Mouse (Mus musculus): Measurements from ENCODE around the gene Gm27029. TPM values are rescaled to one million over a fixed set of nuclear protein-coding genes. Genes with fewer than 3 reads are reported as not detected.

Gene Gm27029
- polyA plus RNA-seq, 1 experiment from 2014 or later: 7.2 TPM

DNA sequence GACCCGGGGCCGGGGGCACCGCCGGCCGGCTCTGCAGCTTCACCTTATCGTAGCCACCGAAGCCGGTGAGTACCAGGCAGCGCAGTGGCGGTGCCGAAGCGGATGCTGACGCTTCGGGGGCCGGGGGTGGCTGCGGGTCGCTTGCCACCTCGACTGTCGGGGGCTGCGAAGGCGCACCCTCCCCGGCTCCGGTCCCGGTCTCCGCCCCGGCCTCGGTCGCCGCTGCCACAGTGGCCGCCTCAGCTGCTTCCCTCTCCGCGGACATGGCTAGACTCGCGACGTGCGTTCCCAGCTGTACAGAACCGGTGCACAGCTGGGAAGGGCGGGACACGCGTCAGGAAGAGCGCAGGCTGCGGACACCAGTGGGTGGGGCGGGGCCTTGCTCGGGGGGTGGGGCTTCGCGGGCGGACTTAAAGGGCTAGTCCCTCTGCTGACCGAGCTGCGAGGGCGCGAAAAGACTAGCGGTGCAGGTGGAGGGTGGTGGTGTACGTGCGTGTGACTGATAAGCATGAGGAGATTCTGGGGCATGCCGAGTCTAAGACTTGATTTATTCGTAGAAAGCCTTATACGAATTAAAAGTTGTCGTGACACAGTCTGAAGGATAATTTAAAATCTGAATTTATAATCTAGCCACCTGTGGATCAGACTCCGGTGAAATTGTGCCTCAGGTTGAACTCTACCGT is 41.4 kb upstream of the Gm27029 start, which contains the start of gene Vat1:
Vat1 (minus strand) TSS at position 362 of the 683 bp plus-strand sequence.
- Histone ChIP-seq H3K27ac (replicated peaks) (peak within 1 kb of the TSS; percentile 96), H3K9me3 (no peaks in the 10 kb centered on the region), H3K36me3 (peaks cover 15% of the 10 kb centered on the region), H3K4me2 (peak within 1 kb of the TSS; percentile 81), H3K9ac (peak within 1 kb of the TSS; percentile 96), H3K27me3 (no peaks in the 10 kb centered on the region), H3K4me1 (replicated peaks) (peaks cover 65% of the 10 kb centered on the region), H3K4me3 (peak within 1 kb of the TSS; percentile 95)
- WGBS: under 1% methylated on average over 60 of the region's 60 CpGs
- ATAC-seq (ENCODE audit: low FRiP score, low read depth): peak; percentile 75

DNA sequence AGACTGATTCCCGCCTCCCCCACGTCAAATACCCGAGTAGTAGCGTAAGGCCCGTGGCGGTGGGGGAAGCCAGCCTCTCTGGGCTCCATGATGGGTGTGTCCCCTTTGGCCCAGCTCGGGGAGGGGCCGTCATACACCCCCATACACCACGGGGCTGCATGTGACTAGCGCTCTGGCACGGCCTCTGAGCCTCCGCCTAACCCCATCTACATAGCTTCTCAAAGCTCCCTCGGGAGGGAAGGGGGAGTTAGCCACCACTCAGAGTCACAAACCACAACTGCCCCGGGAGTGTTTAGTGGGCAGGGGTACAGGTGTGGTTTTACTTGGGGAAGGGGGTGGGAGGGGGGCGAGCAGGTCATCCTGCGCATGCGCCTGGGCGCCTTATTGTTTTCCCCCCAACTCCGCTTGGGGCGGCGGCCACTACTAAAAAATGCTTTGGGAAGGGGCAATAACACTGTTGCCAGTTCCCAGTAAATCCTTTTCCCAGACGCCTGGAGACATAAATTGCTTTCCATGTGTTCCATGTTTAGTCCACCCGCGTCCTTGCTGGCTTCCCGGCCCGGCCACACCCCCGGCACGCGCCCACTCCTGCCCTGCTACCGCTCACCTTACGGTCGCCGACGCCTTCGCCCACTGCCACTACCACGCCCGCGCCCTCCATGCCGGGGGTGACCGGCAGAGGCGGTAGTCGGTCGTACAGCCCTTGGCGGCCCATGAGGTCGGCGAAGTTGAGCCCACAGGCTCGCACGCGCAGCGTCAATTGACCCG is 40.7 kb upstream of the Gm27029 start:
- Histone ChIP-seq H3K4me2 (peak overlapping the region; percentile 71), H3K9ac (peak overlapping the region; percentile 96), H3K27ac (replicated peaks) (peak overlapping the region; percentile 96), H3K9me3 (no peaks in the 10 kb centered on the region), H3K4me3 (peak overlapping the region; percentile 95), H3K4me1 (replicated peaks) (peaks cover 62% of the 10 kb centered on the region), H3K27me3 (no peaks in the 10 kb centered on the region), H3K36me3 (peaks cover 21% of the 10 kb centered on the region)
- WGBS: under 1% methylated on average over 51 of the region's 51 CpGs
- ATAC-seq (ENCODE audit: low FRiP score, low read depth): peak; percentile 43

DNA sequence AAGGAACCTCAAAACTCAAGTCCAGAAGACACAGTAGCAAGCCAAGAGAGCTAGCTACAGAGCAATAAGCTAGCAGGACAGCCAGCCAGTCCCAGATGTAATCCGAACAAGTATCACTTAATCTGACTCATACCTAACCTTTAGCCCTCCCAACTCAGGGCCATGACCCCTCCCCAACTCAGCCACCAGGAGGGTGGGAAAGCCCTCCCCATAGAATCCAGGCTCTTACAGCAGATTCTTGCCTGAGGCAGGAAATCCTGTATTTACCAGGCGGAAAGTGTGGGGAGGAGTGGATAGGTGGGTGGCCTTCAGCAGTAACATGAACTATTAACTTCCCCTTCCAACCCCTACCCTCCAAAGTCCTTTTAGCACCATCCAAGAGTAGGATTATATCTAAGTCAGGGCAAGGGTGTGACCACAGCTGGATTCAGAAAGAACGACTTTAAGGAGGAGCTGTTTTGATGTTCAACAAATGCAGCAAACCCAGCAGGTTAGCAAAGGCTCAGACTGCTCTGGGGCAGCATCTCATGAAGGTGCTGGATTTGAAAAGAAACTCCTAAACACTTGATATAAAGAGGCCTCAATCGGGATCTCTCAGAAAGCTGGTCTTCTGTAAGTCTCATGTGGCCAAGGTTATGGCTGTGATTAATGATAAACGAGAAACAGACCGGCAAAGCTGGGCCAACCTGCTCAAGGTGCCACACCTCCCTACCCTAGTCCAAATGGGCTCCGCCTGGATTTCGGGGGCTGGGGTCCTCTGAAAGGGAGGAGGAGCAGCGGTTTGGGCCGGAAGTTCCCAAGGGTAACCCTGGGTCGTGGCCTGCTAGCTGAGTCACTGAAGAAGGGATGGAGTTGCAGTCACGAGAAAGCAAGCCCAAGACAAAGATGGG is 39.9 kb upstream of the Gm27029 start, which contains the start of gene Rnd2:
Rnd2 (plus strand) TSS at position 789 of the 890 bp plus-strand sequence.
- WGBS: 10% methylated on average over 12 of the region's 12 CpGs
- peak within 1 kb of the TSS; percentile 96 for H3K9ac ChIP-seq
- H3K9me3 ChIP-seq: no peaks in the 10 kb centered on the region
- peak; percentile 1; the same call in 1 of the 2 replicates for ATAC-seq (ENCODE audit: low FRiP score, low read depth)
- H3K4me1 ChIP-seq (replicated peaks): peaks cover 56% of the 10 kb centered on the region
- H3K27ac ChIP-seq (replicated peaks): peak within 1 kb of the TSS; percentile 96
- peaks cover 30% of the 10 kb centered on the region for H3K36me3 ChIP-seq
- H3K4me3 ChIP-seq: peak within 1 kb of the TSS; percentile 95
- no peaks in the 10 kb centered on the region for H3K27me3 ChIP-seq
- H3K4me2 ChIP-seq: peak within 1 kb of the TSS; percentile 71

DNA sequence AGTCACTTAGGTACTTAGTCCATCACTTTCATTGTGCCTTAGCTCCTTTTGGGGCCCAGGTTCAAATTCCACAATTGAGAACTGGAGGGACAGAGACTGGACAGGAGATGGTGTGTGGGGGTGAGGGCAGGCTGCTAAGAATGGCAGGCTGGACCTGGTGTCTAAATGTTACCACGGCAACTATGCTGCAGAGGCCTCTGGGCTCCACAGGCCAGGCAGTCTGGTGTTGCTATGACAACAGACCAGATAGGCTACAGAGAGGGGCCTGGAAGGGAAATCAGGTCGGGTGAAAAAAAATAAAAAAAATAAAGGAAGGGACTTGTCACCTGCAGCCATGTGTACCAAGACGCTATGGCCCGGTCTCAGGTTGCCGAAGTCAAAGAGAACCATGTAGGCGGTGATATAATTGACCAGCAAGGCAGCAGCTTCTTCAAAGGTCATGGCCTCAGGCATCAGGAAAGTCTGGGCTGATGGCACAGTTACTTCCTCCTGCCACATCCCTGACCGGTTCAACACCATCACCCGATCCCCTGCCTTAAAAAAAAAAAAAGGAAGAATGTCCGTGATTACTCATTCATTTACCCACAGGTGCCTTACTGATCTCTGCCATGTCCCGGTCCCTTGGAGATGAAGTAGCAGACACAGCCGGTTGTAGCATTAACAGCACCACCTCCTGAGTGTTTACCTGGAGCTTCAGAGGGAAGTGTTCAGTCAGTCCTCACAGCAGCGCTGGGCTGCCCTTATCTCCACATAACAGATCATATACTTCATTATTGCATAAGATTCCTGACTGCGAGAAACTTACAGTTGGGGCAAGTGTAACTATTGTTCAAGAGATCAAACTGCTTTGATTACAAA is 38.2 kb upstream of the Gm27029 start:
- 24% methylated on average over 13 of the region's 13 CpGs for WGBS
- Histone ChIP-seq H3K4me2 (peak overlapping the region; percentile 71), H3K27ac (replicated peaks) (no peak overlapping the region; the same call in 1 of the 2 replicates), H3K36me3 (peaks cover 45% of the 10 kb centered on the region), H3K4me1 (replicated peaks) (peaks cover 47% of the 10 kb centered on the region), H3K4me3 (peak overlapping the region; percentile 95; the same call in 1 of the 2 replicates), H3K27me3 (no peaks in the 10 kb centered on the region), H3K9me3 (no peaks in the 10 kb centered on the region), H3K9ac (no peak overlapping the region)
- peak; percentile 37; the same call in 1 of the 2 replicates for ATAC-seq (ENCODE audit: low FRiP score, low read depth)

DNA sequence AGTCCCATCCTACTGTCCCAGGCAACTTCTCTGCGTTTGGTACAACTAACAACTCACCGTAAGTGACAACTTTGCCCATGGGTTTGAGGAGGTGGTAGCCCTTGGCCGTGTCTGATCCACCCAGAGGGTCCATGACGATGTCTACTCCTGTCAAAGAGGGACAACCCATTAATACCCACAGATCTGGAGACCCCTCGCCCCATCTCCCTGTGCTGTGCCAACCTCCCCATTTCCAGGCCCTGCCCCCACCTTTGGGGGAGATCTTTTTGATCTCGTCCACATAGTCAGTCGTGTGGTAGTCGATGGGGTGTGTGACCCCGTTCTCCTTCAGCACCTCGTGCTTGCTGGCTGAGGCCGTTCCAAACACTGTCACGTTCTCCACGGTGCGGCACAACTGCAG is 37.5 kb upstream of the Gm27029 start:
- H3K9me3 ChIP-seq: no peaks in the 10 kb centered on the region
- peaks cover 51% of the 10 kb centered on the region for H3K36me3 ChIP-seq
- WGBS: 56% methylated on average over 14 of the region's 14 CpGs
- peak overlapping the region; percentile 71 for H3K4me2 ChIP-seq
- no peak for ATAC-seq (ENCODE audit: low FRiP score, low read depth)
- H3K27me3 ChIP-seq: no peaks in the 10 kb centered on the region
- no peak overlapping the region for H3K9ac ChIP-seq
- peaks cover 41% of the 10 kb centered on the region for H3K4me1 ChIP-seq (replicated peaks)
- H3K4me3 ChIP-seq: no peak overlapping the region
- no peak overlapping the region; the same call in 1 of the 2 replicates for H3K27ac ChIP-seq (replicated peaks)

DNA sequence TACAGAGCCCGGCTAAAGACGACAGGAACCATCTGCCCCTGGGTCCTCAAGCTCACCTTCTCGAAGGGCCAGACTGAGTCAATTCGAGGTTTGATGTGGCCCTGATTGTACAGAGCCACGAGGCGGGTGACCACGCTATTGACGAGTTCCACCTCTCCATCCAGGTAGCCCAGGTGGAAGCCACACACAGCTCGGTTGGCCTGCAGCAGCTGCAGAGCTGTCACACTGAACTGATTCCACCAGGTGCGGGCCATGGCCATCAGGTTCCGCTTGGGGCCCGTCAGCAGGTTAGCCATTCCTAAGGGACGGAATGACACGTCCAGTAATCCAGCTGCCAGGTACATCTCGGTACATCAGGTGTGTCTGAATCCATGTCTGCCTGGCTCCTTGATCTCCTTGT is 35.7 kb upstream of the Gm27029 start:
- H3K27me3 ChIP-seq: no peaks in the 10 kb centered on the region
- no peaks in the 10 kb centered on the region for H3K9me3 ChIP-seq
- no peak overlapping the region for H3K4me2 ChIP-seq
- no peak for ATAC-seq (ENCODE audit: low FRiP score, low read depth)
- peaks cover 58% of the 10 kb centered on the region for H3K36me3 ChIP-seq
- 92% methylated on average over 15 of the region's 15 CpGs for WGBS
- no peak overlapping the region for H3K27ac ChIP-seq (replicated peaks)
- H3K4me1 ChIP-seq (replicated peaks): peaks cover 31% of the 10 kb centered on the region
- H3K4me3 ChIP-seq: no peak overlapping the region
- no peak overlapping the region for H3K9ac ChIP-seq

DNA sequence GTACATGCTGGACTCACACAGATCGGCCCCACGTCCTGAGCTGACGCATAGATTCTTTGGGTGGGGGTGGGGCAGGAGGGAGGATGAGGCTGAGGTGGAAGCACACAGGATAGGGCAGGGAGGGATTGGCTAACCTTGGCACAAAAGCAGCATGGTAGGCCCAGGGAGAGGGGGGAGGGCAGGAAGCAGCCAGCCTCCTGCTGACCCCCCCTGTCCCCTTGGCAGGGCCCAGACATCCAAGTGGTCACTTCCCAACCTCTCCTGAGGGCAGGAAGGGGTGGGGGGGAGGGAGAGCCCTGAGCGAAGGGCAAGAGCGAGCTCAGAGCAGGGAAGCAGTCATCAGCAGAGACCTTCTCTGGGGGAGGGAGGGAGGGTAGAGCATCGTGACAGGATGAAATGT is 35.1 kb upstream of the Gm27029 start:
- Histone ChIP-seq H3K9ac (no peak overlapping the region), H3K4me3 (no peak overlapping the region), H3K4me1 (replicated peaks) (peaks cover 28% of the 10 kb centered on the region), H3K27me3 (no peaks in the 10 kb centered on the region), H3K36me3 (peaks cover 58% of the 10 kb centered on the region), H3K4me2 (no peak overlapping the region), H3K9me3 (no peaks in the 10 kb centered on the region), H3K27ac (replicated peaks) (no peak overlapping the region)
- ATAC-seq (ENCODE audit: low FRiP score, low read depth): no peak
- WGBS: 44% methylated on average over 4 of the region's 6 CpGs

DNA sequence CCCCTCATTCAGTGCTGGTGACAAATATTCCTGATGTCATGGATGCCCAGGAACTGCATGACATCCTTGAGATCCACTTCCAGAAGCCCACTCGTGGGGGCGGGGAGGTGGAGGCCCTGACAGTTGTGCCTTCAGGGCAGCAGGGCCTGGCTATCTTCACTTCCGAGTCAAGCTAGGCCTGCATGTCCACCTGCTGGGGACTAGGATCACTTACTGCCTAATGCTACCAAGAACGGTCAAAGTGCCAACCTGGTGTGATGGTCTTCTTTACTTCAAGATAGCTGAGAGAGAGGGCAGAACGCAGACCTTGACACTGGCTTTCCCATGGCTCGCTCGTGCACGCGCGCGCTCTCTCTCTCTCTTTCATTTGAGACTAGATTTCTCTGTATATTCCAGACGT is 33.6 kb upstream of the Gm27029 start:
- no peak overlapping the region for H3K4me2 ChIP-seq
- H3K4me3 ChIP-seq: no peak overlapping the region
- H3K36me3 ChIP-seq: peaks cover 58% of the 10 kb centered on the region
- H3K9me3 ChIP-seq: no peaks in the 10 kb centered on the region
- H3K9ac ChIP-seq: no peak overlapping the region
- H3K27me3 ChIP-seq: no peaks in the 10 kb centered on the region
- H3K27ac ChIP-seq (replicated peaks): no peak overlapping the region
- ATAC-seq (ENCODE audit: low FRiP score, low read depth): no peak
- H3K4me1 ChIP-seq (replicated peaks): peaks cover 13% of the 10 kb centered on the region
- WGBS: 87% methylated on average over 12 of the region's 12 CpGs

DNA sequence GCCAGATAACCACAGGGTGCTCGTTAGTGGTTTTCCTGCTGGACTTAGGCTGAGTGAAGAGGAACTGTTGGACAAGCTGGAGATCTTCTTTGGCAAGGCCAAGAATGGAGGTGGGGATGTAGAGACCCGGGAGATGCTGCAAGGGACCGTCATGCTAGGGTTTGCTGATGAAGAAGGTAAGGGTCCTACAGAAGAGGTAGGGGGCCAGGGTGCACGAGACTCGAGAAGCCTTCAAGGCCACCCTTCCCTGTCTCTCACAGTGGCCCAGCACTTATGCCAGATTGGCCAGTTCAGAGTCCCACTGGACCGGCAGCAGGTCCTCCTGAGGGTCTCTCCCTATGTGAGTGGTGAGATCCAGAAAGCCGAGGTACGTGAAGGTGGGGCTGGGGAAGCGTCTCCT is 33.0 kb upstream of the Gm27029 start:
- Histone ChIP-seq H3K36me3 (peaks cover 58% of the 10 kb centered on the region), H3K27ac (replicated peaks) (no peak overlapping the region), H3K9me3 (no peaks in the 10 kb centered on the region), H3K27me3 (no peaks in the 10 kb centered on the region), H3K4me3 (no peak overlapping the region), H3K9ac (no peak overlapping the region), H3K4me2 (no peak overlapping the region), H3K4me1 (replicated peaks) (peaks cover 7% of the 10 kb centered on the region)
- no peak for ATAC-seq (ENCODE audit: low FRiP score, low read depth)
- 95% methylated on average over 9 of the region's 9 CpGs for WGBS

DNA sequence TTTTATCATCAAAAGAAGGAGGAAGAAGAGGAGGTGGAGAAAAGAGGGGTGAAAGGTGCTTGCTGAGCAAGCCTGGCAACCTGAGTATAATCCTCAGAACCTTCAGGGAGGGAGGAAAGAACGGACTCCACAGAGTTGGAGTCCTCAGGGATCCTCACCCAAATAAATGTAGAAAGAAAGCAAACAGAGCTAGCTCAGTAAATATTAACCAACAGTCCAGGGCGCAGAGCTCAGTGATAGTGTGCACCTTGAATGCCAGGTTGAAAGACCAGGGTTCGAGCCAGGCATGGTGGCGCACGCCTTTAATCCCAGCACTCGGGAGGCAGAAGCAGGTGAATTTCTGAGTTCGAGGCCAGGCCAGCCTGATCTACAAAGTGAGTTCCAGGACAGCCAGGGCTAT is 31.0 kb upstream of the Gm27029 start:
- no peak for ATAC-seq (ENCODE audit: low FRiP score, low read depth)
- WGBS: 94% methylated on average over 7 of the region's 7 CpGs

DNA sequence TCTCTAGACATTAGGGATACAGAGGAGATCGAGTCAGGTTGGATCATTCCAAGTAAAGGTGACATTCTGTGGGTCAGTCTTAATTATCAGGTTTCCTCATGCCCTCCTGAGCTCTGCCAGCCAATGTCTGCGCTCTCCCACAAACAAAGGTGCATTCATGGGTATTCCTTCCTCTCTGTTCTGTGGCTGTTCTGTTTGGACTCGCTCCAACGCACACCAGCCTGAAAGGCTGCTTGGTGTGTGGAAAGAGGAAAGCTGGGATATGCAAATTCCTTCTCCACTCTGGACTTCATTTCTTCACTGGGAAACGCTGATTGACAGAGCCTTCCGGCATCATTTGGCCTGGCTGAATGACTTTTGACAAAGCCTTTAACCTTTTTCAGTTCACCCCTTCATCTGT is 30.1 kb upstream of the Gm27029 start:
- 0 out of 2 replicates have a peak, but pooled peaks have one; percentile 55 for ATAC-seq (ENCODE audit: low FRiP score, low read depth)
- Histone ChIP-seq H3K4me2 (no peak overlapping the region), H3K27me3 (no peaks in the 10 kb centered on the region), H3K4me3 (no peak overlapping the region), H3K27ac (replicated peaks) (peak overlapping the region; percentile 30; the same call in 1 of the 2 replicates), H3K9me3 (no peaks in the 10 kb centered on the region), H3K9ac (no peak overlapping the region), H3K36me3 (peaks cover 31% of the 10 kb centered on the region), H3K4me1 (replicated peaks) (no peaks in the 10 kb centered on the region; the same call in 1 of the 2 replicates)
- WGBS: 39% methylated on average over 6 of the region's 6 CpGs

More for the DNA sequence above, 31.0 kb upstream of the Gm27029 start:
- Histone ChIP-seq H3K4me2 (no peak overlapping the region), H3K4me1 (replicated peaks) (no peaks in the 10 kb centered on the region; the same call in 1 of the 2 replicates), H3K4me3 (no peak overlapping the region), H3K27me3 (no peaks in the 10 kb centered on the region), H3K9me3 (no peaks in the 10 kb centered on the region), H3K9ac (no peak overlapping the region), H3K27ac (replicated peaks) (no peak overlapping the region), H3K36me3 (peaks cover 40% of the 10 kb centered on the region)
